Mouse (Mus musculus): Measurements from ENCODE around the gene 4931414P19Rik.

4931414P19Rik gene

GRCm38 (mm10) chr14:54540771-54541170 is 65.0 kb downstream of the 4931414P19Rik start:
- no peak for DNase-seq (ENCODE audit: low read depth)

DNA sequence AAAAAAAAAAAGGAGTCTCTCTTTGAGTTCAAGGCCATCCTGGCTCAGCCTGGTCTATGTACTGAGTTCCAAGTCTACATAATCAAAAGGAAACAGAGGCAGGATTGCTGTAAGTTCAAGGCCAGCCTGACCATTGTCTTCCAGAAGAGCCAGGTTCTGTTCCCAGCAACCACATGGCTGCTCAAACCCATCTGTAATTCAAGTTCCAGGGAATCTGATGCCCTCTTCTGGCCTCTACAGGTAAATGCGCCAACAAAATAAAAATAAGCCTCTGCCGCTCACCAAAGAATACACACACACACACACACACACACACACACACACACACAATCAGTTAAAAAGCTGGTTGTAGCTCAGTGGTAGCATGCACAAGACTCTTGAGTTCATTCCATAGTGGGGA is 67.2 kb downstream of the 4931414P19Rik start:
- no peak for DNase-seq (ENCODE audit: low read depth)

All from naive thymus-derived CD4-positive, alpha-beta T cell, adult 2 months (primary cell).